Mouse (Mus musculus) cerebellum, postnatal 25 days (tissue): ENCODE results near the gene Ptpn14.

Experiments
- DNase-seq, 2 experiments: peaks; one replicate each; pipeline ENCODE4 v3.0.0; 2021; ENCODE audit warnings: mixed read lengths in 2 of 2

The Ptpn14 gene

DNA sequence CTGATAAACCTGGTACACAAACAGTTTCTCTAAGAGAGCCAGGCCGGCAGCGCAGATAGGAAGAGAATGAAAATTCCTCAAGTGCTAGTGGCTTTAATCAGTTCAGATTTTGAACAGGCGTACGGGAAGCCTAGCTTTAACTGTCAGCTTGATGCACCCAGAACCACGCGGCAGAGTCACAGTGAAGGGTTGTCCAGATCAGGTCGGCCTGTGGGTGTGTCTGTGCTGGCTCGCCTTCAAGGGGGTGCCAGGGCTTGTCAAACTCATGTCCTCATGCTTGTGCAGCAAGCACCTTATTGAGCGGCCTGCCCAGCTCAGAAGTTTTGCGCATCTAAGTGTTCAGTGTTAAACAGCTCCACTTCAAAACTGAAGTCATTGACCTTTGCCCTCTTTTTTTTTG is 44.6 kb downstream of the Ptpn14 start:
- no peak for DNase-seq

DNA sequence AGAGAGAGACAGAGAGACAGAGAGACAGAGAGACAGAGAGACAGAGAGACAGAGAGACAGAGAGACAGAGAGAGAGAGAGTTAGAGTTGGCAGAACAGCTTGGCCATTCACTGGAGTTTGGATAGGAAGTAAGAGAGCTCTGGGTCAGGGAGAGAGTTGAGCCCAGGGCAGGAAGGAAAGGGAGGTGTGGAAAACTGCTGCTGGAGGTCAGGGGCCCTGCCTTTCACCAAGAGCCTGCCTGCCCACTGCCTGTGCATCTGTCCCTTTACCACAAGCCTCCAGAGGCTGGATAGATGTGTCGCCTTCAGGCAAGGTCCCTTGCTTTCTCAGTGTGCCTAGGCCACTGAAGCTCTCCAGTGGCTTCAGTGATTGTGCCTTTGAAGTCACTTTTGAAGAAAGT is 46.7 kb downstream of the Ptpn14 start:
- no peak for DNase-seq

DNA sequence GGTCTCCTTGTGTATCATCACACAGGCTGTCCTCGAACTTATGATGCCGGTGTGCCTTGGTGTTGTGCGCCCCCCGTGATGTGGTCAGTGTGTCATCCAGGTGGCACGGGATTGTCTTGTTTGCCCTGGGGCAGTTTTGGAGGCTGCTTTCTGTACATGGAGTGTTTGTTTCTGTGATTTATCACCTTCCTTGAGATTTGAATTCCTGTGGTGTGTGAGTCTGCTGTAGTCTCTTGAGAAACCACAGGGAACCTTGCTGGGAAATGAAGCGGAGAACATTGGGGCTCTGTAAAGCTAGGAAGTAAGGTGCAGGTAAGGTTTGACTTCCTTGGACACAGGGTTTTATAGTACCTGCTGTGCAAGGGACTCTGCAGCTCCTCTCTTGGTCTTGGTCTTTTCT is 49.1 kb downstream of the Ptpn14 start:
- DNase-seq, result no peak

DNA sequence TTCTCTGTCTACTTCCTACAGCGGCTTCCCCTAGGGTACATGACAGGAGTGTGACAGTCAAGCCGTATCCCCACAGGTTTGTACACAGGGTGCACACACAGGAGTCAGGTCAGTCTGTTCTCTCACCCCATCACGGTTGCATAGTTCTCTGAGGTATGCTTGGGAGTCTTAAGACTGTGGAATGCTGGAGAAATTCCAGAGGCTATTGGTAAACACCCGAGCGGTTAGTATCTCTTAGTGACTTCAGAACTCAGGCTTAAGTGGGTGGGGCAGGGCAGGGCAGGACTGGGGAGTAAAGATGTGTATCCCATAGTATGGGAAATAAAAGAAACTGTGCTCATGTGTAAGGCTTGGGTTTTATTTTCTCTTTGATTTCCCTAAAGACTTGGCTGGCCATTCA is 50.3 kb downstream of the Ptpn14 start:
- DNase-seq, result no peak

DNA sequence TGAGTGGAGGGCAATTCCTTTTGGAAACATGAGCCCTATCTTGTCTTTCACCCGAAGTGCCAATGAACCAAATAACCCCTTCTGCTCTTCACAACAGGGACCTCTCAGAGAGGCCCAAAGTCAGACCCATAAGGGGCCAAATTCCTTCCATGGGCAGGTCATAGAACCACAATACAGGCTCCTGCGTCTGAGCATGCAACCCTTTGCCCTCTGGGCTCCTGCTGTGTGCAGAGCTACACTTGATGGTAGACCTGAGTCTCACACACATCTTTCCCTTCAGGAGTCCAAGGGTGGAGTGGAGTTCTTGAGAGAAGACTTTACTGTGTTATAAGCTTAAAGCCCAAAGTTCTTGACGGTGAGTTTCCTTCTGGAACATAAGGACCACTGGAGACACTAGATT is 51.2 kb downstream of the Ptpn14 start:
- no peak for DNase-seq

DNA sequence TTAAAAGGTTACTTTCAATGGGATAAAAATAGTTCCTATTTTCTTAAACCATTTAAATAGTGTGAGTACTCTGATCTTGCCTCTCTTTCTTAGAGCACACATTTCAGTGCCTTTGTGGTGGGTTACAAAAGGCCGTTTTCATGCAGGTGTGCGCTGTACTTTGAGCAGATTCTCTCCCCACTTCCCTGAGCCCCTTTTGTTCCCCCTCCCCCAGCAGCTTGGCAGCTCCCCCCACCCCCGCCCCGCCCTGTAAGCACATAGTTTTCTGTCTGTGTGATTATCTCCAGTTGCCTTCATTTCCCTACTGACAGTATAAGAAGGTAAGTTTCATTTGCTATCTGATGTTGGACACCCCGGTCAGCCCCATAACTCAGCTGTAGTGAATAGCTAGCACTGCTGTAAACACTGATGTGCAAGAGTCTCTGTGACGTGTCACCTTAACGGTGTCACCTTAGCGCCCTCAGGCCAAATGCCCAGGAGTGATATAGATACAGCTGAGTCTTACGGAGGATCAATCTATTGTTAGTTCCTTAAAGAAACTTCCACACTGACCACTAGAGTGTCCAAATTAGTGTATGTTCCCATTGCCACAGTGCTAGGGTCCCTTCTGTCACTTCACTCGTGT is 53.8 kb downstream of the Ptpn14 start:
- no peak for DNase-seq

DNA sequence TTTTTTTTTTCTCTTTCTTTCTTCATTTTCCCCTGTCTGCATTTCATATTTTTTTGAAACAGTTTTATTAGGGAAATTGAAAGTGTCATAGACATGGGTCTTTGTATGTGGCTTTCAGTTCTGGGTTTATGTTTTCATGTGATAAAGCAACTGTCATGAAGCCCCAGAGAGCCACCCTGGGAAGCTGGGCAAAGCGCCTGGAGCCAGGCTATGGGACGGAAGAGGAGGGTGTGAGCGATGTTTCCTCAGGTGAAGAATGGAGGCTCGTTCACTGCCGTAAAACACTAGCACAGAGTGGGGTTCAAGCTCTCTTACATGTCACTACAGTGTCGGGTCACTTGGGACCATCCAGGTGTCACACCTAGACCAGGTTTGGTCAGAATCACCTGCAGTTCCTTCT is 54.6 kb downstream of the Ptpn14 start:
- no peak for DNase-seq

DNA sequence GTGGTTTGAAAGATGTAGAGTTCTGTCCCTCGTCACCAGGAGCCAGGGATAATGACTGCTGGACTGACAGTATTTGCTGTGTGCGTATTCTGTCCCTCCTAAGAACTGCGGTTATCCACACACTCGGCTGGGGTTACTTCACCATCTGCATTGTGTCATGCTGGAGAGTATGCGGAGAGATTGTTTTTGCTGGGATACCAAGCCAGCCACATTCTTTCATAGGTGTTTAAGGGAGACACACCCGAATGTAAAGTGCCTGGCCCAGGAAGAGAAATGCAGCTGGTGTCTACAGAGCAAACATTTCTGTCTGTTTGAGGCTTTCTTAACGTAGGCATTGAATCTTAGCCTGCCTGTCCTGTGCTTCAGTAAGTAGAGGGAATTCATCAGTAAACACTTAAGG is 56.4 kb downstream of the Ptpn14 start:
- no peak for DNase-seq

DNA sequence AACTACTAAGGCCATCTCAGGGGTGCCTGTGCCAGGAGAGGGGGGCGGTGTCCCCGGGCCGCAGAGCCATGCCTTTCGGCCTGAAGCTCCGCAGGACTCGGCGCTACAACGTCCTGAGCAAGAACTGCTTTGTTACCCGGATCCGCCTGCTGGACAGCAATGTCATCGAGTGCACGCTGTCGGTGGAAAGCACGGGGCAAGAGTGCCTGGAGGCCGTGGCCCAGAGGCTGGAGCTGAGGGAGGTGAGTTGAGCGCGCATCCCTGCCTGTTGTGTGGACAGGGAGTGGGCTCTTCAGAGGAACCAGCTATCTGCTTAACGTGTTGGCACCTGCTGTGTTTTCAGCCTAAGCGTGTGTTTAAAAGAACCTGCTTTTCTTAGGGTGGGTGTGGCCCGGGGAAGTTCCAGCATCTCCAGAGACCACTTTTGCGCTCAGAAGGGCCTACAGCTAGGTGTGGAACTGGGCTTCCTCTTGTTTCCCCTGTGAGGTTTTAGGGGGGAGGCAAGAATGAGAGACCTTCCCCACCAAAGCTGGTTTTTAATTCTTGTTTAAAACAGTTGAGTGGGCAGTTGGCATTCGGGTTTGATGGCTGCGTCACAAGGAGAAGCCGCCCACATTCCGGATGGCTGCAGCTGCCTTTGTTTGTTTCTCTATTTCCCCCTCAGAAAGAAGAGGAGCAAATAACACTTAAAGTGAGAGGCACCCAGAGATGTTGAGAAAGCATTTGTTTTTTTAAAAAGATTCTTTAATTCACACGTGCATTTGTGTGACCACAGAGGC is 58.8 kb downstream of the Ptpn14 start:
- no peak for DNase-seq

DNA sequence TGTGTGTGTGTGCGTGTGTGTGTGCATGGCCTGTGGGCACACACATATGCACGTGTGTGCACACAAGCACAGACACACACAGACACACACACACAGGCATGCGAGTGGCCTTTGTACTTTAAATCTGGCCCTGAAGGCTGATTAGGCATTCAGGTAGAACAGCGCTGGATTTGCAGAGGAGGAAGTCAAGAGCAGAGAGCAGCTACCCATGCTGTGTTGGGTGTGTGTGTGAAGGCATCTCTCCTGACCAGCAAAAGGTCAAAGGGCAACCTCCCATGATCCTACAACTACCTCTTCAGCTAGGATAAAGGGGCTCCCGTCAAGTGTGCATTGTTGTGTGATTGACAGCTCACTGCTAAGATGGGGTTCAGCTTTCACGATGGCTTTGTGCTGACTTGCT is 61.5 kb downstream of the Ptpn14 start:
- no peak for DNase-seq

DNA sequence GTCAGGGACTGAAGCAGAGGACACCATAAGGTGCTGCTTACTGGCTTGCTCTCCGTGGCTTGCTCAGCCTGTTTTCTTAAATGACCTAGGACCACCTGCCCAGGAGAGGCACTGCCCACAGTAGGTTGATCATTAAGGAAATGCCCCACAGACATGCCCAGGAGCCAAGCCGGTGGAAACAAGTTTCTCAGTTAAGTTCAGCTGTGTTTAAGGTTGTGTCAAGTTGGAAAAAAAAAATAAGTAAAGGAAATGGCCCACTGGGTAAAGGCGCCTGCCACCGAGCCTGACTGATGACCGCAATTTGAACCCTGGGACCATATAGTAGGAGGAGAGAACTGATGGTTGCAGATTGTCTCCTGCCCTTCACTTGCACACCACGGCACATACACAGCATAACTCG is 62.6 kb downstream of the Ptpn14 start:
- no peak for DNase-seq

DNA sequence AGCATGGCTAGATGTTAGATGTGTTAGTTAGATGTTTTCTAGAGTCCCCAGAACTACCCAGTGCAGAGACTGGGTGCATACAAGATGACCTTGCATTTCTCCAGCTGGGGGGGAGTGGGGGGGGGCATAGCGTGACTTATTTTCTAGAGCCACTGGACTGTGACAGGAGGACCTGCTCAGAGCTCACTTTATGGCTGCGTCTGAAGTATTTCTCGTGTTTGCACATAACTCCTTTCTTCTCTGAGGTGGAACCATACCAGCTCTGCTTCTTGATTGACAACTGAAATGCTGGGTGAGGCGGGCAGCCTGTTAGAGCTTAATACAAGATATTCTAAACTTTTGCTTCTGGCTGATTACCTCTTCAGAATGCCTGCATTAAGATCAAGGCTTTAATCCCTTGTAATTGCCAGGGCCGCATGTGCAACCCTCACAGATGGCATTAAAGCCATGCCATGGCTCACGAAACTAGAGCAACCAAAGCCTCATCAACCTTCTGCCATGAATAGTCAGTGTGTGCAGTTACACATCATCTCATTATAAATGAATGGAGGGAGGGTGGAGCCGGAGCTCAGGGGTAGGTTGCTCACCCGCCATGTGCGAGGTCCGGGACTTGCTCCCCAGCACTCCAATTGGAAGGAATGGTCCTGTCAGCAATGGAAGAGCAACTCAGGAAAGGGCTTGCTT is 63.6 kb downstream of the Ptpn14 start:
- no peak for DNase-seq

DNA sequence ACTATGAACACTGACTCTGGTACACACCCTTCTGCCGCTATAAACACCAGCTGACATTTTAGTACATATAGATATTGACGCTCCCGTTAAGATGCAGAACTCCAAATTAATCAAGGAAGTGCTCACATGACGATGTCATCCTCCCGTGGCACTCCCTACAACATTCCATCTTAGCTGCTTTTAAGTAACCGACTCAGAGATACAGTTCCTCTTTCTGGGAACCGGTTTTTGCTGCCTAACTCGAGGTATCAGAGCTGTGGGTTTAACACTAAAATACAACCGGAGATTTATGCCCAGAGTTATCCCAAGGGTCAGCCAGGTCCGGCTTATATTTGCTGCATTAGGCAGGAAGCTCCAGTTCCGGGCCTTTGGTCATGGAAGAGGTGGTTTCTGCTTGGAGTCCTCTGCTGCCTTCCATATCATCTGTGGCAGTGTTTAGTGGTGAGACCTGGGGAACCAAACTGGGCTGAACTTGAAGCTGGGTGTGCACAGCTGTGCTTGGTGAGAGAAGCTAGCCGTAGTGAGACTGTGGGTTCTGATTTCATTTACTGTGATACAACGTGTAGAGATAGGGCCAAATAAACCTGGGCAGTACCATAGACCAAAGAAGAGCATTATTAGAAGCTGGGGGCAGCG is 64.6 kb downstream of the Ptpn14 start:
- DNase-seq, result no peak

DNA sequence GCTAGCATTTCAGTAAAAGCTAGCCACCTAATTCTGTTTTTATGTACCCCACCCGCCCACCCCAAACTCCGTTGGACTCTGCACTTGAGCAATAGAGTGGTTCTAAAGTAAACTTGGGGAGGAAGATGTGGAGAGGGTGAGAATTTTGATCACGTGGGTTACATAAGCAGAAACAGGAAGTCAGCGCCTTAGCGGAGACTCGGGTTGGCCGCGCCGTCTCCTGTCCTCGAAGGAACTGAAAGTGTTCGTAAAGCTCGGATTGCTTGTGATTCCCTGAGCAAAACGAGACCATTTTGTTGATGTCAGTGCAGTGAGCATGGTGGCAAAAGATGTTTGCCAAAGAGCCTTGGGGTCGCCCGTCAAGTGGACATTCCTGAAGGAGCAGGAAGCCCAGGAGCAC is 70.9 kb downstream of the Ptpn14 start:
- no peak for DNase-seq

DNA sequence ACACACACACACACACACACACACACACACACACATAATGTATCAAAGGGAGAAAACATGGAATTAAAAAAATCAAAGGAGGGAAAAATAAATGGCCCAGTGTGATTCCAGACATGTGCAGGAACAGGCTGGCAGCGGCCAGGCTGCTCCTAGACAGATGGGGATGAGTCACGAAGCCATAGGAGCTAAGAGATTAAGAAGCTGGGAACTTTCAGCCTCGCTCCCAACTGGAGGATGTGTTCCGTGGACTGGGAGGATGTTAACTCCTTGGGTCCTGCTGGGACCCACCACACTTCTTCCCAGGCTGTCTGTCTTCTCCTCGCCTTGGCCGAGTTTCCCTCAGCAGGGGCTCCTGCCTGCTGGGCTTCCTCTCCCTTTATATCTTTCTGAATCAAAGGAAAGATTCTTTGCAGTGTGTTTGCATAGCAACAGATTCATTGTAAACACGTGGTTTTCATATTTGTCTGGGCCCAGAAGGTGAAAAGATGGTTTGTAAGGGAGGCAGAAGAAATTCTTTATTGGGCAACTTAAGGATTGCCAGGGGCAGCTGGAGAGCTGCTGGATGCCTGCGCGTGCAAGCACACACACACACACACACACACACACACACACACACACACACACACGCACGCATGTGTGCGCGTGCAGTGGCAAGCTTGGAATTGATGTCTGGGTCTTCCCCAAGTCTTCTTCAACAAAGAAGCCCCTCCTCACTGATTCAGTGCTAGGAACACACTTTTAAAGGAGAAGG is 72.3 kb downstream of the Ptpn14 start:
- peak in 1 of 2 experiments; percentile 18 for DNase-seq

DNA sequence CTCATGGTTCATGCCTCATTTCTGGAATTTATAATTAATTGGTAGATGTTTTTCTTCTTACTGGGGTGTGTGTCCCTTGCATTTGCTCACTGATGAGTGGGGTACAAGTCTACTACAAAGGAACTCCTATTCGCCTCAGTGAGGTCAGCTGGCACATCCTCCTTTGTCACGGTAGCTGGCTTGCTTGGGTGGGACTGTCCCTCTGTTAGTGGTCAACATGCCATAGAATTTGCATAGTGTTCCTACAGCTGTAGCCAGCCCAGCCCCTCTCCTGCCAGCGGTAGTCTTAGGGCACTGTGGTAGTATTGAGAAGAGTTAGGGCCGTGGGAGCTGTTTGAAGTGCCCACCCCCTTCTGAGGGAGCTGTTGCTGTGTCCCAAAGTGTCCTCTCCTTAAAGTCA is 73.2 kb downstream of the Ptpn14 start:
- DNase-seq, result no peak

DNA sequence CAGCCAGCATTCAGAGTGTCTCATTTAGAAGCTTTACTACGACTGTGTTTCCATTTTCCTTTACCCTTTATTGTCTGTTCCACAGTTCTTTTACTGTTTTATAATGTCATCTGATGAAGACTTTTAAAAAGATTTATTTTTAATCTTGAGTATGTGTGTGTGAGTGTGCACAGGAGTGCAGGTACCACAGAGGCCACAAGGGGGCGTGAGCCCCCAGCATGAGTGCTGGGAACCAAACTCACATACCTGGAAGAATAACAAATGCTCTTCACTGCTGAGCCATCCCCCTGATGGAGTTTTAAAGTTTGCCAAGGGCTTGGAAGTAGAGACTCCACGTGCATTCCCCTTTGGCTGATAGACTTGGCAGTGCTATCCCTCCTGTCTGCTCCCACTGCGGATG is 74.5 kb downstream of the Ptpn14 start:
- no peak for DNase-seq

DNA sequence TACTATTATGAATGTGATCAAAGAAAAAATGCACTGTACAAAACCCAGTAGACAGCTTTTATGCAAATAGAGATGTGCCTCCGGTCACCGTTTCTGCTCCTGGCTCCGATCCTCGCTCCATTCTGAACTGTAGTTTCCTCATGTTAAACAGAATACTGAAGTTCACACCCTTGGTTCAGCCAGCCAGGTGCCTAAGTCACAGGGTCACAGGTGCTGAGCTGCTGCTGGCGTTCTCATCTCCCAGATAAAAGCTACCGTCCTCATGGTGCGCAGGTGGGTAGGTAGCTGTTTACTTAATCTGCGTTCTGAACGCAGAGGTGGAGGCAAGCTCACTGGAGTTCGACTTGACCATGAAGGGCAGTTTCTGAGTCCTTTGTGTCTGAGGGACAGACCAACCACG is 75.7 kb downstream of the Ptpn14 start:
- no peak for DNase-seq

DNA sequence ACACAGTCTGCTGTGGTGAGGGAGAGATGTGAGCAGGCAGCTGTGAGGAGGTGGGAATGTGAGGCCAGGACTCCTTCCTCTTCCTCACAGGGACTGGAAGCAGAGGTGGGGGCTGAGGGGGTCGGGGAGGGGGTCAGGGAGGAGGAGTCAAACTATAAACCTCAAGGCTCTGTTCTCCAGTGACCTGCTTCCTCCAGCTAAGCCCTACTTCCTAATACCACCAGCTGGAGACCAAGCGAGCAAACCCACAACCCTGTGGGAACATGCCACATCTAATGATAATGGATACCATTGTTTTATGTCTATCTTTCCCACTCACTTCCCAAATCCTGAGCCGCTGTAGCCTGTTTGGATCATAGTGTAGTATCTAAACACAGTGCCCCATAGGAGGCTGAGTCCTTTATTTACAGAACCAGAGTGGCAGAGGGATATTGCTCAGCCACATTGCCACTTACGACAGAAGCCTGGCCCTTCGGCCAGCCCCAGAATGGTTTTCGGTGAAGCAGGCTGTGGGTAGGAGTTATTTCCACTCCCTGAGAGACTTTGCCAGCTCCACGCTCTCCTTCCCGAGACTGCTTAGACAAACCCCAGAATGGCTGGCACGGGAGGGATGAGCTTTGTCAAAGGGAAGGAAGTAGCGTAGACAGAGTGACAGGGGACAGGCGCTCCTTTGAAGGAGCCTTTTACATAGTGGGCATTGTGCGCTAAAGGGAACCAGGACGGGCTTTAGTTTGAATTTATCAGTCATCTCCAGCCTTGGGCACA is 78.6 kb downstream of the Ptpn14 start:
- no peak for DNase-seq

DNA sequence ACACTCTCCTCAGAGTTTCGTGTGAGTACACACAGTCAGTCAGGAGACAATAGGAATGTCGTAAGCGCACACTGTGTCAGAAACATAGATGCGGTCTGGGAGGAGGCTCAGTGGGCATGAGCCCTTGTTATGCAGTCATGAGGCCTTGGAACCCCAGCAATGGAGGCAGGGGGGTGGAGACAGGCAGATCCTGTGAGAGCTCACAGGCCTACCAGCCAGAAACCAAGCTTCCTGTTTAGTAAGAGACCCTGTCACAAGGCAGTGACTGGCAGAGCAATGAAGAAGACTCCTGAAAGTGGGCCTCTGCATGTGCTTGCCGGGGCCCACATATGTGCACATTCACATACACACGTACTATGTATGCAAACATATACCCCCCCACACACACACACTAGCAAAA is 79.9 kb downstream of the Ptpn14 start:
- no peak for DNase-seq

DNA sequence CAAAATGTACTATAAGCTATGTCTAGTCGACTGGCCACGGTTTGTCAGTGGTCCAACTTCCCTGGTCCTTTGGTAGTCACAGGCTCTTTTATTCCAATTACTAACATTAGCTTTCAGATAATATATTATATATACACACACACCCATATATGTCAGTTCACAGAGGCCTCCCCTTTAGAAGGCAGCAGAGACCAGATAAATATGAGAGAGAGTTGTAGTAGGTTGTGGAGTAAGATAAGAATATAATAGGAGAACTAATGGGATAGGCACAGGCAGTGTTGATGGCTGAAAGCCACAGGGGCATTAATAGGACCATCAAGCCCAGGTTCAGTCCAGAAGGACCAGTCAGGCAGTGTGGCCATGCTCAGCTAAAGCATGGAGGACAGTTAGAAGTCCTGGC is 80.4 kb downstream of the Ptpn14 start:
- DNase-seq, result no peak

DNA sequence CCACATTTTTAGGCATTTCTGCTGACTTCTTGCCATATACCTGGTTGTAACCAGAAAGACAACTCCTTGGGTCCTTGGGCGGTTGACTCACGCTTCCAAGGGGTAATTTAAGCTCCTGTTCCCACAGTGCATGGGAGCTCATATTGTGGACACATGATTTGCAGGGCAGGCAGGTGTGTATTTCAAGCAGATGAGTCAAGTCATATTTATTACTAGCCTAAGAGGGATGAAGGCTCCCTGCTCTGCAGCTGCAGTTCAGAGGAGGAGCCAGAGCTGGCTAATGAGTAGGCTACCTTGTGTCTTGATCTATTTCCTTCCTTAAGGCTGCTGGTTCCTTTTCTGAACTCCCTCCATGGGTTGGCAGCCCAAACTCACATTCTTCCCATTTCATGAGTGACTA is 83.7 kb downstream of the Ptpn14 start:
- DNase-seq, result no peak
